Mouse (Mus musculus) spleen, adult 2 months (tissue): ENCODE results near the gene P3h2.

Experiments
- CTCF ChIP-seq: fragments of 200-500 bp; IDR thresholded peaks from 2 replicates; pipeline ENCODE4 v1.5.1; 2011; ENCODE audit warnings: mild to moderate bottlenecking, inconsistent platforms; ENCODE audit not compliant: insufficient read depth, insufficient read length, insufficient replicate concordance; ENCODE audit errors: extremely low read depth
- POLR2A ChIP-seq: fragments of 200-500 bp; IDR thresholded peaks from 2 replicates; pipeline ENCODE4 v1.6.1; 2011; ENCODE audit warnings: low read depth, low read length, inconsistent platforms

- TF ChIP-seq CTCF (no peak), POLR2A (no peak)
These were observed 23.2 kb downstream of the P3h2 start for GRCm38 (mm10) chr16:26082391-26082790.
